Mouse (Mus musculus): ENCODE data around the gene Esam.

- TF ChIP-seq CTCF (IDR thresholded peaks at IDR 0.05; ENCODE audit: borderline replicate concordance, extremely low read depth, insufficient read depth, insufficient read length), result no peak
- TF ChIP-seq POLR2A (IDR thresholded peaks at IDR 0.05; ENCODE audit: borderline replicate concordance, extremely low read depth, insufficient read depth, insufficient read length, poor library complexity, severe bottlenecking), result no peak
Measured at GRCm38 (mm10) chr9:37546889-37547288, 19.0 kb downstream of the Esam start.

Measured in brain, embryonic 14.5 days (tissue).